Mouse (Mus musculus): ENCODE measurements around the gene Card9. TPM values are rescaled to one million over a fixed set of nuclear protein-coding genes. Genes with fewer than 3 reads are reported as not detected.

Gene Card9
- polyA plus RNA-seq, 1 experiment from 2014 or later: 2.1 TPM

- H3K9ac ChIP-seq (replicated peaks): no peak overlapping the region
- H3K36me3 ChIP-seq (replicated peaks; ENCODE audit: insufficient read depth, low read length): no peaks in the 10 kb centered on the region; the same call in 1 of the 2 replicates
- no peak overlapping the region for H3K4me2 ChIP-seq (ENCODE audit: low read depth, low read length)
- H3K27ac ChIP-seq (ENCODE audit: low read depth): no peak overlapping the region
- ATAC-seq (no peak), DNase-seq (no peak)
- no peaks in the 10 kb centered on the region for H3K27me3 ChIP-seq (ENCODE audit: insufficient read depth, low read length)
- no peak for TF ChIP-seq CTCF (IDR thresholded peaks at IDR 0.05; ENCODE audit: low read depth)
- no peak for TF ChIP-seq EP300 (IDR thresholded peaks at IDR 0.05; ENCODE audit: low read depth)
- no peak overlapping the region for H3K4me3 ChIP-seq (ENCODE audit: low read depth, low read length)
- WGBS (ENCODE audit: insufficient replicate concordance): 65% methylated on average over 5 of the region's 5 CpGs
- H3K4me1 ChIP-seq (ENCODE audit: insufficient read depth): peaks cover 7% of the 10 kb centered on the region
- no peaks in the 10 kb centered on the region for H3K9me3 ChIP-seq (ENCODE audit: low read length)
Observed at GRCm38 (mm10) chr2:26339204-26339551, 21.5 kb downstream of the Card9 start.

DNA sequence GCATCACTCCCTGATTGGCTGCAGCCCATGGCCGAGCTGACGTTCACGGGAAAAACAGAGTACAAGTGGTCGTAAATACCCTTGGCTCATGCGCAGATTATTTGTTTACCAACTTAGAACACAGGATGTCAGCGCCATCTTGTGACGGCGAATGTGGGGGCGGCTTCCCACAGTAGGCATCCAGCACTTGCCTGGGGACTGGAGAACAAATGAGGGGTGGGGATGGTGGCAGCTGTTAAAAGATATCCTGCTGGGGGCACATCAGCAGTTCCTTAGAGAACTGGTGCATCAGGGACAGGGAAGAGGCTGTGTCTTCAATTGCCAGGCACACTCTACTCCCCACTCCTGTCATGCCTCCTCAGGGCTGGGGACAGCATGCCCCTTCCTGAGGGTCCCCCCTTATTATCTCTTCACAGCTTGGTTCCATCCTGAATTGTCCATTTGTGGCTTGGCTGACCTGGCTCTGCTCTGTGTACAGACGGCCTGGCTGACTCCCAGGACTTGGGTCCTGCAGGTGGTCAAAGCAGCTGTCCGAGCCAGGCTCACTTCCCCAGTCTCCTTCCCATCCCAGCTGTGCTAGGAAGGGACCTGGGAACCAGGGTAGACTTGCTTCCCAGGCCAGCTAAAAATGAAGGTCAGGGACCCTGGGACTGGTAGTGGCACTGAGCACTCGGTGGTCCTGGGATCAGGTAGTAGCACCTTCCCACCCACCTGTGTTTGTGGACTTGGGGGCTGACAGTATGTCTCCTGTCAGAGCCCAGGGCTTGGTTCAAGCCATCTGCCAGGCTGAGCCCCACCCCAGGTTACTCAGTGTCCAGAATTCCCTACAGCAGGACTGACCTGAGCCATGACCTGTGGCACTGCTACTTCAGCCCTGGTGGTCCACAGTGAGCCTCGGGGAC lies 22.2 kb downstream of the Card9 start:
- 80% methylated on average over 8 of the region's 13 CpGs for whole genome bisulfite sequencing (ENCODE audit: insufficient replicate concordance)
- DNase-seq: no peak

DNA sequence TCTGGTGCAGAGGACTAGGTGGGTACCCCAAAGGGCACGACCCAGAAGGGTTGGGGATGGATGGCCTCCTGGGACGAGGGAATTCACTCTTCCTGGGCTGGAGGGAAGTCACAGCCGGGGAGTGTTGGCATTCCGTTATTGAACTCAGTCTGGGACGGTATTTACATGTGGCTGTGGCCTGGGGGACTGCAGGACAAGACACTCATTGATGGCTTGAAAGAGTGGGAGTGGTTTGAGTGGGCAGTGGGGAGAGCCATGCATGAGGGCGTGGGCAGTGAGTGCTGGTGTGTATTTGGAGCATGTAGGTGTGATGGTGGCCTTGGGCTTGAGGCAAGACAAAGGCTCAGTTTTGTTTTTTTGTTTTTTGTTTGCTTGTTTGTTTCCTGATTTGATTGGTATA lies 30.0 kb downstream of the Card9 start:
- Histone ChIP-seq H3K36me3 (replicated peaks; ENCODE audit: insufficient read depth, low read length) (peaks cover 3% of the 10 kb centered on the region), H3K27ac (ENCODE audit: low read depth) (no peak overlapping the region), H3K9me3 (ENCODE audit: low read length) (no peaks in the 10 kb centered on the region), H3K4me3 (ENCODE audit: low read depth, low read length) (no peak overlapping the region), H3K9ac (replicated peaks) (no peak overlapping the region), H3K4me1 (ENCODE audit: insufficient read depth) (no peaks in the 10 kb centered on the region), H3K4me2 (ENCODE audit: low read depth, low read length) (no peak overlapping the region), H3K27me3 (ENCODE audit: insufficient read depth, low read length) (no peaks in the 10 kb centered on the region)
- ATAC-seq (no peak), DNase-seq (no peak)
- no peak for TF ChIP-seq CTCF (IDR thresholded peaks at IDR 0.05; ENCODE audit: low read depth)
- TF ChIP-seq EP300 (IDR thresholded peaks at IDR 0.05; ENCODE audit: low read depth): no peak
- 64% methylated on average over 6 of the region's 6 CpGs for WGBS (ENCODE audit: insufficient replicate concordance)

More for the DNA sequence above, 22.2 kb downstream of the Card9 start:
- Histone ChIP-seq H3K4me1 (ENCODE audit: insufficient read depth) (peaks cover 7% of the 10 kb centered on the region), H3K9ac (replicated peaks) (no peak overlapping the region), H3K27me3 (ENCODE audit: insufficient read depth, low read length) (no peaks in the 10 kb centered on the region), H3K4me3 (ENCODE audit: low read depth, low read length) (no peak overlapping the region), H3K27ac (ENCODE audit: low read depth) (no peak overlapping the region), H3K9me3 (ENCODE audit: low read length) (no peaks in the 10 kb centered on the region), H3K4me2 (ENCODE audit: low read depth, low read length) (no peak overlapping the region), H3K36me3 (replicated peaks; ENCODE audit: insufficient read depth, low read length) (no peaks in the 10 kb centered on the region; the same call in 1 of the 2 replicates)
- TF ChIP-seq CTCF (IDR thresholded peaks at IDR 0.05; ENCODE audit: low read depth) (no peak), EP300 (IDR thresholded peaks at IDR 0.05; ENCODE audit: low read depth) (no peak)
- no peak for ATAC-seq

DNA sequence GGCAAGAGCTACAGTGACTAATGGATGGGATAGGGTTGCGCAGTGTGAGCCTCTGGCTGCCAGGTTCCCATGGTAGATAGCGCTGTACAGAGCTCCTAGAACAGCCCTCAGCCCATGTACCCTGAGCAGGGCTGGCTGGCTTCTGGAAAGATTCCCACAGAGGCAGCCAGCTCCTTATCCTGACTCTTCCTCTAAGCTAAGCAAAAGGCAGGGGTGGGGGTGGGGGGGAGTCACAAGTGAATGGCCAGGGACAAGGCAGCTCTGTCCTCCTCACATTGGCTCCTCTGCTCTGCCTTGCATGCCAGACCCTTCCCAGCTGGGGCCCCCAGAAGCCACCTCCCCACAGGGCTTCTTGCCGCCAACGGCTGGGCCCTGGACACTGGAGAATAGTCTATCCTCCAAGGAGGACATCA lies 30.7 kb downstream of the Card9 start:
- Histone ChIP-seq H3K27ac (ENCODE audit: low read depth) (no peak overlapping the region), H3K4me3 (ENCODE audit: low read depth, low read length) (no peak overlapping the region), H3K9ac (replicated peaks) (no peak overlapping the region), H3K4me1 (ENCODE audit: insufficient read depth) (no peaks in the 10 kb centered on the region), H3K27me3 (ENCODE audit: insufficient read depth, low read length) (no peaks in the 10 kb centered on the region), H3K9me3 (ENCODE audit: low read length) (no peaks in the 10 kb centered on the region), H3K36me3 (replicated peaks; ENCODE audit: insufficient read depth, low read length) (peaks cover 3% of the 10 kb centered on the region), H3K4me2 (ENCODE audit: low read depth, low read length) (no peak overlapping the region)
- ATAC-seq (no peak), DNase-seq (no peak)
- TF ChIP-seq CTCF (IDR thresholded peaks at IDR 0.05; ENCODE audit: low read depth): no peak
- TF ChIP-seq EP300 (IDR thresholded peaks at IDR 0.05; ENCODE audit: low read depth): no peak
- 78% methylated on average over 4 of the region's 4 CpGs for WGBS (ENCODE audit: insufficient replicate concordance)

GRCm38 (mm10) chr2:26329402-26329801 lies 31.3 kb downstream of the Card9 start:
- Histone ChIP-seq H3K27me3 (ENCODE audit: insufficient read depth, low read length) (no peaks in the 10 kb centered on the region), H3K9ac (replicated peaks) (no peak overlapping the region), H3K4me1 (ENCODE audit: insufficient read depth) (no peaks in the 10 kb centered on the region), H3K36me3 (replicated peaks; ENCODE audit: insufficient read depth, low read length) (peaks cover 3% of the 10 kb centered on the region), H3K4me3 (ENCODE audit: low read depth, low read length) (no peak overlapping the region), H3K27ac (ENCODE audit: low read depth) (no peak overlapping the region), H3K9me3 (ENCODE audit: low read length) (no peaks in the 10 kb centered on the region), H3K4me2 (ENCODE audit: low read depth, low read length) (no peak overlapping the region)
- ATAC-seq (peak; percentile 12; the same call in 1 of the 2 replicates), DNase-seq (no peak)
- 73% methylated on average over 8 of the region's 8 CpGs for WGBS (ENCODE audit: insufficient replicate concordance)
- TF ChIP-seq CTCF (IDR thresholded peaks at IDR 0.05; ENCODE audit: low read depth) (no peak), EP300 (IDR thresholded peaks at IDR 0.05; ENCODE audit: low read depth) (no peak)

DNA sequence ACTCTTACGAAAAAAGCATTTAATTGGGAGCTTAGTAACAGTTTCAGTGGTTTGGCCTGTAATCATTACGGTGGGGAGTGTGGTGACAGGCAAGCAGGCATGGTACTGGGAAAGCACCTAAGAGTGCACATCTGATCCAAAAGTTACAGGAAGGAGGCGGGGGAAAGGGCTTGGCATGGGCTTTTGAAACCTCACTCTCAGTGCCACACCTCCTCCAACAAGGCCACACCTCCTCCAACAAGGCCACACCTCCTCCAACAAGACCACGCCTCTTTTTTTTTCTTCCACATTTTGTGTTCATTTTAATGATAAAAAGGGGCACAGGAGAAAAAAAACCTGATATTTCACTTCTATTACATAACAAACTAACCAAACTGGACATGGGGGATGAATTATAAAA lies 32.9 kb downstream of the Card9 start:
- no peak overlapping the region for H3K4me2 ChIP-seq (ENCODE audit: low read depth, low read length)
- no peaks in the 10 kb centered on the region for H3K4me1 ChIP-seq (ENCODE audit: insufficient read depth)
- 69% methylated on average over 4 of the region's 4 CpGs for WGBS (ENCODE audit: insufficient replicate concordance)
- peak; percentile 35; the same call in 1 of the 2 replicates for ATAC-seq
- TF ChIP-seq CTCF (IDR thresholded peaks at IDR 0.05; ENCODE audit: low read depth): no peak
- TF ChIP-seq EP300 (IDR thresholded peaks at IDR 0.05; ENCODE audit: low read depth): no peak
- H3K27me3 ChIP-seq (ENCODE audit: insufficient read depth, low read length): no peaks in the 10 kb centered on the region
- H3K27ac ChIP-seq (ENCODE audit: low read depth): no peak overlapping the region
- DNase-seq: no peak
- no peak overlapping the region for H3K9ac ChIP-seq (replicated peaks)
- H3K36me3 ChIP-seq (replicated peaks; ENCODE audit: insufficient read depth, low read length): peaks cover 3% of the 10 kb centered on the region
- H3K9me3 ChIP-seq (ENCODE audit: low read length): no peaks in the 10 kb centered on the region
- no peak overlapping the region for H3K4me3 ChIP-seq (ENCODE audit: low read depth, low read length)

Measured in liver, postnatal 0 days (tissue).